Mouse (Mus musculus): Measurements from ENCODE around the gene Clk1. TPM values are rescaled to one million over a fixed set of nuclear protein-coding genes. Genes with fewer than 3 reads are reported as not detected.

Clk1 gene
- polyA plus RNA-seq, 1 experiment from 2014 or later, result 257 TPM

Other genes with a start within 250 kb of the Clk1 start
- gene Aox4, start 213.7 kb downstream of the Clk1 start, polyA plus RNA-seq (2015; fragmentation: Nextera tagmentation; extraction: Ambion mirVana), result 0.91 and 1.2 TPM in 2 replicates
- gene Aox2, start 145.7 kb downstream of the Clk1 start, polyA plus RNA-seq (2015; fragmentation: Nextera tagmentation; extraction: Ambion mirVana), result 0.14 and 0.21 TPM in 2 replicates
- gene Bzw1, start 31.2 kb downstream of the Clk1 start, polyA plus RNA-seq (2015; fragmentation: Nextera tagmentation; extraction: Ambion mirVana), result 437 and 440 TPM in 2 replicates
- 25.6 and 25.7 TPM in 2 replicates for gene Nif3l1, start 21.1 kb upstream of the Clk1 start, polyA plus RNA-seq (2015; fragmentation: Nextera tagmentation; extraction: Ambion mirVana)
- gene Ppil3, start 21.4 kb upstream of the Clk1 start, polyA plus RNA-seq (2015; fragmentation: Nextera tagmentation; extraction: Ambion mirVana), result 68.1 and 78.5 TPM in 2 replicates
- gene Orc2, start 81.0 kb upstream of the Clk1 start, polyA plus RNA-seq (2015; fragmentation: Nextera tagmentation; extraction: Ambion mirVana), result 32.9 and 36.5 TPM in 2 replicates
- 6.7 and 7.3 TPM in 2 replicates for gene Fam126b, start 162.3 kb upstream of the Clk1 start, polyA plus RNA-seq (2015; fragmentation: Nextera tagmentation; extraction: Ambion mirVana)
- gene Ndufb3, start 162.3 kb upstream of the Clk1 start, polyA plus RNA-seq (2015; fragmentation: Nextera tagmentation; extraction: Ambion mirVana), result 276 and 280 TPM in 2 replicates

Data from thymus, postnatal 0 days (tissue).